Mouse (Mus musculus) heart, postnatal 0 days (tissue): ENCODE measurements around the gene Dnah7a. TPM values are rescaled to one million over a fixed set of nuclear protein-coding genes. Genes with fewer than 3 reads are reported as not detected.

Source experiments
- ATAC-seq: fragments of 200-750 bp; cut with Nextera tagmentation; 2 replicates; pipeline ENCODE4 v1.8.0; 2017; ENCODE audit warnings: low read depth, moderate number of reproducible peaks, moderate library complexity; ENCODE audit not compliant: insufficient read depth
- DNase-seq: peaks from one replicate; pipeline ENCODE4 v3.0.0-alpha.2; 2016; ENCODE audit warnings: low spot score
- H3K27ac ChIP-seq: fragments of 300-500 bp; sonication (generic); 2 replicates; pipeline ENCODE4 v1.5.1; 2014; ENCODE audit warnings: low read depth, mild to moderate bottlenecking
- H3K27me3 ChIP-seq: fragments of 300-500 bp; sonication (generic); 2 replicates; pipeline ENCODE4 v1.6.1; 2014; ENCODE audit warnings: low read length, mixed read lengths; ENCODE audit not compliant: control insufficient read depth, insufficient read depth
- H3K36me3 ChIP-seq: fragments of 300-500 bp; sonication (generic); replicated peaks from 2 replicates; pipeline ENCODE4 v1.6.1; 2014; ENCODE audit warnings: low read length, mixed read lengths; ENCODE audit not compliant: control insufficient read depth, insufficient read depth
- H3K4me1 ChIP-seq: fragments of 300-500 bp; sonication (generic); 2 replicates; pipeline ENCODE4 v1.6.1; 2014; ENCODE audit warnings: antibody characterized with exemption; ENCODE audit not compliant: control insufficient read depth, insufficient read depth
- H3K4me2 ChIP-seq: fragments of 300-500 bp; sonication (generic); 2 replicates; pipeline ENCODE4 v1.6.1; 2014; ENCODE audit warnings: low read depth, mild to moderate bottlenecking, low read length, moderate library complexity
- H3K4me3 ChIP-seq: fragments of 300-500 bp; sonication (generic); 2 replicates; pipeline ENCODE4 v1.5.1; 2014; ENCODE audit warnings: low read depth, low read length
- H3K9ac ChIP-seq: fragments of 300-500 bp; sonication (generic); replicated peaks from 2 replicates; pipeline ENCODE4 v1.6.1; 2014; ENCODE audit warnings: low read depth, low read length, mixed read lengths
- H3K9me3 ChIP-seq: fragments of 300-500 bp; sonication (generic); replicated peaks from 2 replicates; pipeline ENCODE4 v1.6.1; 2016; ENCODE audit warnings: low read length; ENCODE audit not compliant: control insufficient read depth
- CTCF ChIP-seq: IDR thresholded peaks from 2 replicates; pipeline ENCODE4 v1.5.1; 2016; ENCODE audit warnings: antibody characterized with exemption, control low read depth, low read depth
- EP300 ChIP-seq: IDR thresholded peaks from 2 replicates; pipeline ENCODE4 v1.6.1; 2016; ENCODE audit warnings: antibody characterized with exemption, low read depth
- WGBS: fragments of 180-500 bp; shearing (Covaris S2); extraction: QIAGEN DNeasy Blood & Tissue Kit; methylation state at CpG from one replicate; pipeline ENCODE4 v1.1.7; 2014; 5-methylcytosine and 5-hydroxymethylcytosine counted together
- polyA plus RNA-seq: library from polyadenylated mRNA; unstranded; fragments of >200 nt; fragmentation: Nextera tagmentation; extraction: Ambion mirVana; gene quantifications from 2 replicates; pipeline ENCODE4 v1.2.1, GENCODE M21; 2015
- total RNA-seq: library from RNA; depleted of rRNA; stranded (reverse); fragments of >200 nt; gene quantifications from 2 replicates; pipeline ENCODE4 v1.2.3, GENCODE M21; 2014; ENCODE audit warnings: low replicate concordance

Gene Dnah7a
- total and polyA plus RNA-seq, 2 experiments from 2014 or later = 0.07 TPM; not detected in 1

- Histone ChIP-seq H3K9ac (no peak overlapping the region), H3K4me3 (no peak overlapping the region), H3K4me2 (no peak overlapping the region), H3K27me3 (no peaks in the 10 kb centered on the region), H3K27ac (no peak overlapping the region), H3K36me3 (no peaks in the 10 kb centered on the region), H3K4me1 (0 out of 2 replicates have a peak, but pooled peaks cover 5% of the 10 kb centered on the region), H3K9me3 (no peaks in the 10 kb centered on the region)
- ATAC-seq (no peak), DNase-seq (no peak)
- WGBS = 12% methylated on average over 5 of the region's 5 CpGs
- no peak for TF ChIP-seq CTCF
- no peak for TF ChIP-seq EP300
Measured at GRCm38 (mm10) chr1:53728489-53729225, 22.1 kb upstream of the Dnah7a start.

- ATAC-seq (no peak), DNase-seq (no peak)
- H3K9me3 ChIP-seq = no peaks in the 10 kb centered on the region
- H3K4me3 ChIP-seq = no peak overlapping the region
- no peaks in the 10 kb centered on the region for H3K36me3 ChIP-seq
- H3K27ac ChIP-seq = no peak overlapping the region
- H3K4me1 ChIP-seq = 0 out of 2 replicates have a peak, but pooled peaks cover 5% of the 10 kb centered on the region
- TF ChIP-seq EP300 (no peak), CTCF (no peak)
- 96% methylated on average over 2 of the region's 2 CpGs for WGBS
- no peak overlapping the region for H3K9ac ChIP-seq
- H3K4me2 ChIP-seq = no peak overlapping the region
- no peaks in the 10 kb centered on the region for H3K27me3 ChIP-seq
Measured at GRCm38 (mm10) chr1:53726883-53727282, 20.3 kb upstream of the Dnah7a start.

GRCm38 (mm10) chr1:53721353-53721752 lies 14.8 kb upstream of the Dnah7a start:
- no peaks in the 10 kb centered on the region for H3K9me3 ChIP-seq
- DNase-seq (no peak), ATAC-seq (no peak)
- no peak overlapping the region for H3K9ac ChIP-seq
- H3K4me3 ChIP-seq = no peak overlapping the region
- H3K4me1 ChIP-seq = no peaks in the 10 kb centered on the region
- no peaks in the 10 kb centered on the region for H3K27me3 ChIP-seq
- H3K4me2 ChIP-seq = no peak overlapping the region
- H3K27ac ChIP-seq = no peak overlapping the region
- no peak for TF ChIP-seq CTCF
- TF ChIP-seq EP300 = no peak
- no peaks in the 10 kb centered on the region for H3K36me3 ChIP-seq

- TF ChIP-seq CTCF (no peak), EP300 (no peak)
- no peaks in the 10 kb centered on the region for H3K36me3 ChIP-seq
- no peak overlapping the region for H3K4me2 ChIP-seq
- H3K27me3 ChIP-seq = no peaks in the 10 kb centered on the region
- no peak overlapping the region for H3K9ac ChIP-seq
- no peak overlapping the region for H3K4me3 ChIP-seq
- DNase-seq (no peak), ATAC-seq (no peak)
- no peaks in the 10 kb centered on the region for H3K9me3 ChIP-seq
- no peak overlapping the region for H3K27ac ChIP-seq
- H3K4me1 ChIP-seq = no peaks in the 10 kb centered on the region
- WGBS = 58% methylated on average over 5 of the region's 5 CpGs
Measured at GRCm38 (mm10) chr1:53720601-53721351, 14.2 kb upstream of the Dnah7a start.

GRCm38 (mm10) chr1:53715966-53716515 lies 9.5 kb upstream of the Dnah7a start:
- DNase-seq (no peak), ATAC-seq (no peak)
- no peak overlapping the region for H3K9ac ChIP-seq
- no peaks in the 10 kb centered on the region for H3K36me3 ChIP-seq
- H3K4me1 ChIP-seq = no peaks in the 10 kb centered on the region
- no peak overlapping the region for H3K4me2 ChIP-seq
- H3K9me3 ChIP-seq = no peaks in the 10 kb centered on the region
- H3K27ac ChIP-seq = no peak overlapping the region
- no peak overlapping the region for H3K4me3 ChIP-seq
- WGBS = 81% methylated on average over 1 of the region's 1 CpGs
- H3K27me3 ChIP-seq = no peaks in the 10 kb centered on the region
- no peak for TF ChIP-seq CTCF
- TF ChIP-seq EP300 = no peak
